28 mouse cellular contexts compared by ENCODE assay signal in the genomic region with DNA sequence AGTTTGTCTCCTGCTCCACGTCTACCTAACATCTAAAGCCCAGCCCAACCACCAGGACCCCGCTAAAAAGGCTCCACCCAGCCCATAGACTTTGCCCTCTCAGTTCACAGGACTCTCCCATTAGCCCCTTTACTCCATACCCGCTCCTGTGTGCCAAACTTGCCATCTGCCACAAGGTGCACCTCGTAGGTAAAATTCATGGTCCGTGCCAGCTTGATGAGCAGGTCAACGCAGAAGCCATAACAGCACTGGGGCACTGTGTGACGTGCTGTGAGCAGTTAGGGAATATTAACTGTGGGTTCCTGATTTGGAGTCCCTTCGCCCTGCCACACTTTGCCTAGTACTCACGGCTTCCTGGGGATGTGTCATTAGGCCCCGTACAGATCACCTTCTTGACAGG. TPM values are rescaled to one million over a fixed set of nuclear protein-coding genes. Genes with fewer than 3 reads are reported as not detected.
"Had no signal": no experiment of that assay in that cellular context is flagged by ENCODE, and none has a peak within 500 bp of the region (broad histone marks: within the 10 kb centered on the region; RNA-seq: fewer than 3 reads in every experiment).

No protein-coding gene starts in this region.

- H3K27ac ChIP-seq: limb, embryonic 12.5 days; limb, embryonic 15.5 days; liver, embryonic 14.5 days; lung, embryonic 15.5 days; midbrain, embryonic 10.5 days; neural tube, embryonic 12.5 days; neural tube, embryonic 15.5 days; stomach, embryonic 15.5 days had no signal

- H3K4me1 ChIP-seq: limb, embryonic 12.5 days; limb, embryonic 15.5 days; lung, embryonic 15.5 days; megakaryocyte, embryonic 14.5 days; midbrain, embryonic 10.5 days; neural tube, embryonic 12.5 days; neural tube, embryonic 15.5 days; stomach, embryonic 15.5 days had no signal

- DNase-seq: kidney, adult 9 months; kidney, postnatal 14 days; kidney, postnatal 4 days; left cerebral cortex, postnatal 4 days; liver, postnatal 0 days; lung, postnatal 10 days; lung, postnatal 36 days; midbrain, embryonic 14.5 days; right cerebral cortex, adult 18-20 months; right cerebral cortex, postnatal 14 days; right cerebral cortex, postnatal 4 days; thymus, adult 18-20 months; thymus, postnatal 36 days had no signal

- H3K4me3 ChIP-seq: limb, embryonic 12.5 days; limb, embryonic 15.5 days; lung, embryonic 15.5 days; megakaryocyte, embryonic 14.5 days; midbrain, embryonic 10.5 days; neural tube, embryonic 12.5 days; neural tube, embryonic 15.5 days; stomach, embryonic 15.5 days had no signal

RNA-seq across cellular contexts. Expression of a gene that starts 8.3 kb away (rescaled TPM):
- total RNA-seq: layer of hippocampus, adult 18-20 months; layer of hippocampus, postnatal 14 days; left cerebral cortex, adult 8-10 months; left cerebral cortex, postnatal 14 days; left cerebral cortex, postnatal 4 days had no signal
- polyA plus RNA-seq: kidney, embryonic 16.5 days; limb, embryonic 12.5 days; liver, embryonic 11.5 days; liver, embryonic 14.5 days; liver, postnatal 0 days; midbrain, embryonic 10.5 days; neural tube, embryonic 12.5 days had no signal

RNA-seq across cellular contexts. Expression of a gene that starts 10.1 kb away (rescaled TPM):
- total RNA-seq: layer of hippocampus, adult 18-20 months; layer of hippocampus, postnatal 14 days; left cerebral cortex, adult 8-10 months; left cerebral cortex, postnatal 14 days; left cerebral cortex, postnatal 4 days had no signal
- polyA plus RNA-seq: kidney, embryonic 16.5 days; limb, embryonic 12.5 days; limb, embryonic 15.5 days; liver, embryonic 11.5 days; liver, embryonic 14.5 days; liver, postnatal 0 days; lung, embryonic 15.5 days; midbrain, embryonic 10.5 days; midbrain, embryonic 14.5 days; neural tube, embryonic 12.5 days; neural tube, embryonic 15.5 days; stomach, embryonic 15.5 days had no signal

RNA-seq across cellular contexts. Expression of a gene that starts 20.9 kb away (rescaled TPM):
- polyA plus RNA-seq: liver, postnatal 0 days had no signal
